Mouse (Mus musculus): Measurements from ENCODE around the gene Ptprn2. TPM values are rescaled to one million over a fixed set of nuclear protein-coding genes. Genes with fewer than 3 reads are reported as not detected.

Ptprn2 gene
- 49.0 and 62.8 TPM in 2 replicates for polyA plus RNA-seq (2021; fragmentation: Nextera tagmentation)
- long read RNA-seq, experiment 1, full-length matches to known transcripts, result 3 of 16 reads
- long read RNA-seq, experiment 1, partial matches to known transcripts, result 11 of 16 reads
- long read RNA-seq, experiment 1, other reads (novel, unspliced or antisense), result 2 of 16 reads
- long read RNA-seq, experiment 2, full-length matches to known transcripts, result 4 of 55 reads
- long read RNA-seq, experiment 2, partial matches to known transcripts, result 11 of 55 reads
- long read RNA-seq, experiment 2, other reads (novel, unspliced or antisense), result 40 of 55 reads

GRCm38 (mm10) chr12:116485591-116486403, at the start of gene Ptprn2:
Gene Ptprn2 (plus strand): TSS chr12:116485720.

Small RNAs within 50 kb of the gene (microRNA-seq; reads per million reads assigned to microRNA genes)
- gene Mir153, result 28.8 reads per million, percentile 46 among the genes with 10 or more reads in this experiment

Other genes with a start within 250 kb of the Ptprn2 start
- 12.6 and 13.5 TPM in 2 replicates for gene Wdr60, start 222.7 kb upstream of the Ptprn2 start, polyA plus RNA-seq (2021; fragmentation: Nextera tagmentation)
- gene Gm11027, start 210.3 kb upstream of the Ptprn2 start, polyA plus RNA-seq (2021; fragmentation: Nextera tagmentation), result not detected in 2 replicates
- 5.2 and 5.5 TPM in 2 replicates for gene Esyt2, start 204.5 kb upstream of the Ptprn2 start, polyA plus RNA-seq (2021; fragmentation: Nextera tagmentation)
- gene Ncapg2, start 80.3 kb upstream of the Ptprn2 start, polyA plus RNA-seq (2021; fragmentation: Nextera tagmentation), result 0.93 and 0.94 TPM in 2 replicates